In genomic region chr12:86037235-86037921, GRCm38 (mm10) we compare ENCODE assay signal across 10 mouse cellular contexts. TPM values are rescaled to one million over a fixed set of nuclear protein-coding genes. Genes with fewer than 3 reads are reported as not detected.
A peak's percentile ranks its signal among the peaks of the same experiment; 100 is the strongest.
DNase-seq lines count a peak whose midpoint lies in the region; ATAC-seq lines count a peak whose summit lies in the region.
"Had no signal": no experiment of that assay in that cellular context is flagged by ENCODE, and none has a peak within 500 bp of the region (broad histone marks: within the 10 kb centered on the region; RNA-seq: fewer than 3 reads in every experiment).

No protein-coding gene starts in this region.

- no peak overlapping the region for H3K4me3 ChIP-seq in forebrain, embryonic 12.5 days (replicated peaks)
- no peak overlapping the region for H3K4me3 ChIP-seq in forebrain, embryonic 11.5 days (ENCODE audit: low read depth, low read length)
- no peak overlapping the region for H3K4me3 ChIP-seq in midbrain, embryonic 10.5 days
- no peak overlapping the region for H3K4me3 ChIP-seq in midbrain, embryonic 16.5 days (ENCODE audit: low read depth, low read length)
- H3K4me3 ChIP-seq in limb, embryonic 13.5 days = no peak overlapping the region

- 26% methylated on average over 12 of the region's 12 CpGs for WGBS in forebrain, embryonic 12.5 days
- WGBS in forebrain, embryonic 11.5 days = 29% methylated on average over 12 of the region's 12 CpGs
- 32% methylated on average over 12 of the region's 12 CpGs for WGBS in midbrain, embryonic 10.5 days
- 26% methylated on average over 12 of the region's 12 CpGs for whole genome bisulfite sequencing in midbrain, embryonic 16.5 days
- 7% methylated on average over 12 of the region's 12 CpGs for WGBS in limb, embryonic 13.5 days

- no peaks in the 10 kb centered on the region for H3K9me3 ChIP-seq in forebrain, embryonic 12.5 days
- H3K9me3 ChIP-seq in forebrain, embryonic 11.5 days (ENCODE audit: control insufficient read depth, low read length) = no peaks in the 10 kb centered on the region
- no peaks in the 10 kb centered on the region; the same call in 1 of the 2 replicates for H3K9me3 ChIP-seq in midbrain, embryonic 10.5 days (replicated peaks)
- no peaks in the 10 kb centered on the region for H3K9me3 ChIP-seq in midbrain, embryonic 16.5 days (replicated peaks; ENCODE audit: control insufficient read depth, low read length, poor library complexity, severe bottlenecking)
- no peaks in the 10 kb centered on the region for H3K9me3 ChIP-seq in limb, embryonic 13.5 days

- H3K9ac ChIP-seq in forebrain, embryonic 12.5 days = no peak overlapping the region
- H3K9ac ChIP-seq in forebrain, embryonic 11.5 days (ENCODE audit: low read length) = no peak overlapping the region
- H3K9ac ChIP-seq in midbrain, embryonic 16.5 days (ENCODE audit: low read depth, low read length) = no peak overlapping the region
- H3K9ac ChIP-seq in limb, embryonic 13.5 days = no peak overlapping the region

- H3K4me2 ChIP-seq in forebrain, embryonic 12.5 days = no peak overlapping the region
- no peak overlapping the region for H3K4me2 ChIP-seq in forebrain, embryonic 11.5 days (ENCODE audit: low read depth, low read length, severe bottlenecking)
- no peak overlapping the region; the same call in 1 of the 2 replicates for H3K4me2 ChIP-seq in midbrain, embryonic 16.5 days (ENCODE audit: low read length)
- peak overlapping the region; percentile 41 for H3K4me2 ChIP-seq in limb, embryonic 13.5 days (replicated peaks)

- H3K27me3 ChIP-seq in forebrain, embryonic 12.5 days = no peaks in the 10 kb centered on the region
- H3K27me3 ChIP-seq in forebrain, embryonic 11.5 days (ENCODE audit: control insufficient read depth, insufficient read depth, low read length) = no peaks in the 10 kb centered on the region
- no peaks in the 10 kb centered on the region for H3K27me3 ChIP-seq in midbrain, embryonic 10.5 days (ENCODE audit: low read depth, poor library complexity, severe bottlenecking)
- no peaks in the 10 kb centered on the region for H3K27me3 ChIP-seq in midbrain, embryonic 16.5 days (ENCODE audit: control insufficient read depth, insufficient read depth, low read depth, low read length)
- no peaks in the 10 kb centered on the region for H3K27me3 ChIP-seq in limb, embryonic 13.5 days

- peaks cover 17% of the 10 kb centered on the region for H3K4me1 ChIP-seq in forebrain, embryonic 12.5 days
- H3K4me1 ChIP-seq in forebrain, embryonic 11.5 days (replicated peaks; ENCODE audit: control insufficient read depth, insufficient read depth, low read length) = 0 out of 2 replicates have a peak, but pooled peaks cover 2% of the 10 kb centered on the region
- peaks cover 33% of the 10 kb centered on the region for H3K4me1 ChIP-seq in midbrain, embryonic 10.5 days
- H3K4me1 ChIP-seq in midbrain, embryonic 16.5 days (ENCODE audit: control insufficient read depth, insufficient read depth, low read length) = peaks cover 4% of the 10 kb centered on the region; the same call in 1 of the 2 replicates
- peaks cover 48% of the 10 kb centered on the region for H3K4me1 ChIP-seq in limb, embryonic 13.5 days

- H3K27ac ChIP-seq in forebrain, embryonic 12.5 days = no peak overlapping the region
- no peak overlapping the region for H3K27ac ChIP-seq in forebrain, embryonic 11.5 days (ENCODE audit: low read depth, low read length)
- peak overlapping the region; percentile 53 for H3K27ac ChIP-seq in midbrain, embryonic 10.5 days (replicated peaks)
- H3K27ac ChIP-seq in midbrain, embryonic 16.5 days (ENCODE audit: low read length) = no peak overlapping the region
- H3K27ac ChIP-seq in limb, embryonic 13.5 days = peak overlapping the region; percentile 79
- H3K27ac ChIP-seq: macrophage had no signal

- DNase-seq in forebrain, embryonic 11.5 days (ENCODE audit: low spot score) = no peak
- peak; percentile 20 for DNase-seq in midbrain, embryonic 10.5 days (ENCODE audit: low spot score)
- peak; percentile 36 for DNase-seq in yolk sac, embryonic 10.5 days (ENCODE audit: low spot score)
- DNase-seq in left cerebral cortex, postnatal 36 days (ENCODE audit: low spot score in 2 of 2) = no peak
- DNase-seq: gastrocnemius, postnatal 10 days had no signal

- no peaks in the 10 kb centered on the region for H3K36me3 ChIP-seq in forebrain, embryonic 12.5 days (replicated peaks)
- no peaks in the 10 kb centered on the region for H3K36me3 ChIP-seq in forebrain, embryonic 11.5 days (ENCODE audit: control insufficient read depth, insufficient read depth, low read length)
- 0 out of 2 replicates have a peak, but pooled peaks cover under 1% of the 10 kb centered on the region for H3K36me3 ChIP-seq in midbrain, embryonic 10.5 days
- no peaks in the 10 kb centered on the region for H3K36me3 ChIP-seq in midbrain, embryonic 16.5 days (ENCODE audit: control insufficient read depth, insufficient read depth, low read length)
- H3K36me3 ChIP-seq in limb, embryonic 13.5 days = peaks cover under 1% of the 10 kb centered on the region; the same call in 1 of the 2 replicates

- 0 out of 2 replicates have a peak, but pooled peaks have one; percentile 41 for ATAC-seq in forebrain, embryonic 12.5 days (ENCODE audit: low FRiP score)
- no peak for ATAC-seq in forebrain, embryonic 11.5 days (replicated peaks; ENCODE audit: low FRiP score)
- no peak for ATAC-seq in midbrain, embryonic 16.5 days
- peak; percentile 81 for ATAC-seq in limb, embryonic 13.5 days (ENCODE audit: low FRiP score, low read depth)
- ATAC-seq in granulocyte monocyte progenitor cell, adult 5-6 weeks (replicated peaks; ENCODE audit: poor library complexity, severe bottlenecking) = no peak

- intact Hi-C loops in left cerebral cortex, postnatal 36 days (cut with DNase I) = no loop called here

RNA-seq across cellular contexts. Expression of gene Tgfb3, which starts 41.5 kb away (rescaled TPM):
- polyA plus RNA-seq in forebrain, embryonic 12.5 days (2016; fragmentation: Nextera tagmentation; extraction: Ambion mirVana) = 8.5 and 9.7 TPM in 2 replicates
- 5.1 and 5.7 TPM in 2 replicates for polyA plus RNA-seq in forebrain, embryonic 11.5 days (2014; fragmentation: Nextera tagmentation; extraction: Ambion mirVana)
- 5.8 and 7.3 TPM in 2 replicates for polyA plus RNA-seq in midbrain, embryonic 10.5 days (2016; fragmentation: Nextera tagmentation; extraction: Ambion mirVana)
- 4.0 and 4.1 TPM in 2 replicates for polyA plus RNA-seq in midbrain, embryonic 16.5 days (2015; fragmentation: Nextera tagmentation; extraction: Ambion mirVana)
- polyA plus RNA-seq in limb, embryonic 13.5 days (2015; fragmentation: Nextera tagmentation; extraction: Ambion mirVana) = 67.8 and 73.3 TPM in 2 replicates
- total RNA-seq in granulocyte monocyte progenitor cell, adult 5-6 weeks (2014; fragmentation: Nextera tagmentation) = not detected in 2 replicates
- total RNA-seq in granulocyte monocyte progenitor cell, adult 5-6 weeks (2017) = 0.36 TPM in 1 of 2 replicates, not detected in the other
- total RNA-seq in left cerebral cortex, postnatal 36 days (2021) = 10 to 100 TPM; 12.7 to 13.9 TPM

RNA-seq across cellular contexts. Expression of gene Ift43, which starts 45.0 kb away (rescaled TPM):
- 91.9 and 94.3 TPM in 2 replicates for polyA plus RNA-seq in forebrain, embryonic 12.5 days (2016; fragmentation: Nextera tagmentation; extraction: Ambion mirVana)
- 80.9 and 89.3 TPM in 2 replicates for polyA plus RNA-seq in forebrain, embryonic 11.5 days (2014; fragmentation: Nextera tagmentation; extraction: Ambion mirVana)
- polyA plus RNA-seq in midbrain, embryonic 10.5 days (2016; fragmentation: Nextera tagmentation; extraction: Ambion mirVana) = 83.8 and 88.9 TPM in 2 replicates
- 36.4 and 43.1 TPM in 2 replicates for polyA plus RNA-seq in midbrain, embryonic 16.5 days (2015; fragmentation: Nextera tagmentation; extraction: Ambion mirVana)
- polyA plus RNA-seq in limb, embryonic 13.5 days (2015; fragmentation: Nextera tagmentation; extraction: Ambion mirVana) = 81.3 and 86.7 TPM in 2 replicates
- not detected in 2 replicates for total RNA-seq in granulocyte monocyte progenitor cell, adult 5-6 weeks (2014; fragmentation: Nextera tagmentation)
- 1.0 TPM in 1 of 2 replicates, not detected in the other for total RNA-seq in granulocyte monocyte progenitor cell, adult 5-6 weeks (2017)
- 10 to 100 TPM; 14.4 to 15.8 TPM for total RNA-seq in left cerebral cortex, postnatal 36 days (2021)

Comparison
In these comparisons a context has a peak if more than half of its experiments do, and no peak if none do; other contexts are left out.
1. ATAC-seq: peak in forebrain, embryonic 12.5 days (single experiment) and limb, embryonic 13.5 days (single experiment); none in forebrain, embryonic 11.5 days (single experiment), midbrain, embryonic 16.5 days (single experiment) and granulocyte monocyte progenitor cell, adult 5-6 weeks (single experiment).
2. H3K27ac ChIP-seq: peak in midbrain, embryonic 10.5 days (single experiment) and limb, embryonic 13.5 days (single experiment); none in forebrain, embryonic 12.5 days (single experiment), forebrain, embryonic 11.5 days (single experiment) and midbrain, embryonic 16.5 days (single experiment).
3. DNase-seq: peak in midbrain, embryonic 10.5 days (single experiment) and yolk sac, embryonic 10.5 days (single experiment); none in forebrain, embryonic 11.5 days (single experiment) and left cerebral cortex, postnatal 36 days (0 of 2).